Mouse (Mus musculus) telencephalon, adult 2 months (tissue): ENCODE data around the gene Rnf113a2.

Experiments
- DNase-seq: peaks from one replicate; pipeline ENCODE4 v3.0.0-alpha.2; 2011; ENCODE audit warnings: low read depth, low spot score

Rnf113a2 gene

GRCm38 (mm10) chr12:84416834-84417604 lies at the start of gene Rnf113a2:
Gene Rnf113a2, plus strand, starts transcription at chr12:84417196.
- peak; percentile 83 for DNase-seq

- DNase-seq, result no peak
These were observed 45.3 kb upstream of the Rnf113a2 start for GRCm38 (mm10) chr12:84371647-84372046.

GRCm38 (mm10) chr12:84373831-84374481 lies 43.0 kb upstream of the Rnf113a2 start:
- no peak for DNase-seq

GRCm38 (mm10) chr12:84382369-84382768 lies 34.6 kb upstream of the Rnf113a2 start:
- no peak for DNase-seq

DNA sequence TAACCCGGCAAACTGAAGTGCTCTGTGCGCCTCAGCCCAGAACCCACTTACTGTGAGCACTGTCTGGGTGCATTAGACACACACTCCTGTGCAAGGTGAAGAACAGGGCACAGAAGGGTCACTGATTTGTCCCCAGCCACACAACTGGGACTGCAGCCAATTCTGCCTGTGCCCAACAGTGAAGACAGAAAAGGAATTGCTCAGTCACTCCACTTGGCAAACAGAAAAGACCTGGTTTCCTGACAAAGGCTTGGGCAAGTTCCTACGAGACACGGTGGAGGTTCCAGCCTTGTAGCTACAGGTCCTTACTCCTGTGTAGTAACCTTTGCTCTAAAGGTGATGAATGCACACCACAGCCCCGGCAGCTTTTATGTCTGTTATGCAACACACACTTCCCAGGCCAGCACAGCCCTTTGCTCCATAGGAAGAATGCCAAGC lies 32.3 kb upstream of the Rnf113a2 start:
- DNase-seq, result no peak

DNA sequence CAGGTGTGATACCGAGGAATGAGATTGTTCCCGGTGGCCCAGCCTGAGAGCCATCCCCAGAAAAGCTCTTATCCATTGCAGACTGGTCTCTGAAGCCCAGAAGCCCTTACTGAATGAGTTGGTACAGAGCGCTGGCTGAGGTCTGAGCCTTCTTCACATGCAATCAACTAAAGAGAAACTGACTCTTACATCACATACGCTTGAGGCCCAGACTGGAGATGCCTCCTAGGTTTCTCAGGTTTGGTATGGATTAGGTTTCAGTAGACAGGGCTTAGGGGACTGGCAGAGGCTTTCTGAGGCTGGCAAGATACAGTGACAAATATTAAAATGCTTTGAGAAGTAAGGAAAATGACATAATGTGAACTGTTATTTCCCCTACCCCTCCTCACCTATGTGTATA lies 31.6 kb upstream of the Rnf113a2 start:
- DNase-seq, result no peak

GRCm38 (mm10) chr12:84388097-84388496 lies 28.9 kb upstream of the Rnf113a2 start:
- no peak for DNase-seq

DNA sequence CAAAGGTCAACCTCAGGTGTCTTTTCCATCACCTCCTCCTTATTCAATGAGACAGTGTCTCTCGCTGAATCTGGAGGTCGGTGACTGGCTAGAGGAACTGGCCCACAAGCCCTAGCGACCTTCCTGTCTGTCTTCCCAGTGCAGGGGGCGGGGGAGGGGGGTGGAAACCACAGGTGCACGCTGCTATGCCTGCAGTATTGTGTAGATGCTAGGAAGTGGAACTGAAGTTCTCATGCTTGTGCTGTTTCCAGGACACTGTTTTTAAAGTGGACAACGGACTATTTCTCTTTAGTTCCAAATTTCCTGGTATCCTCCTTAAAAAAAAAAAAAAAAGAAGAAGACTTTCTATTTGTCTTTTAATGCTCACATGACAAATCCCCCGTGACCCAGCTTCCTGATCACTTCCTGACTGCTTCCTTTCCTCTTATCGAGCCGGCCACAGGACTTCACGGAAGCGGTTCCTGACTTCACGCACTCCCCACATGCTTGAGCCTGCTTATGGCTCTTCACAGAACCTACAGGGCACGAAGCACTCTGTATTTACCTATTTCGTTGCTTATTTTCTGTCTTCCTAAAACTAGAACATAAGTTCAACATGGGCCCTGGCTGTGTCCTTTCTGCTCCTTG lies 28.1 kb upstream of the Rnf113a2 start:
- no peak for DNase-seq

DNA sequence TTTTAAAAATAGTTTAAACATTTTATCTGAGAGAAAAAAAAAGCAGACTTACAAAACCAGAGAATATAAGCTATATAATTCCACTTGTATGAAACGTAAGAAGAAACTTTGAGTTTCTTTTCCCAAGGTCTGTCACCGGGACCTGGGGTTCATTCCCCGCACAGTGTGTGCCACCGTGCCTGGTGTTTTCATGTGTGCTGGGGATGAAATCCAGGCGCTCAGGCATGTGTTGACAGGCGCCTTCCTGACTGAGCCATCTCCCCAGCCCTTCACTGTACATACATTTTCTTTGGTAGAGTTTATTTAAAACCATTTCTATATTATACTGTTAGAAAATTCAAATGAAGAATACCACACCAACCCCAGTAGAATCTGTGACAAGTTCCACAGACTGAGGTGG lies 26.7 kb upstream of the Rnf113a2 start:
- DNase-seq, result no peak

- no peak for DNase-seq
These were observed 24.3 kb upstream of the Rnf113a2 start for GRCm38 (mm10) chr12:84392681-84393080.

DNA sequence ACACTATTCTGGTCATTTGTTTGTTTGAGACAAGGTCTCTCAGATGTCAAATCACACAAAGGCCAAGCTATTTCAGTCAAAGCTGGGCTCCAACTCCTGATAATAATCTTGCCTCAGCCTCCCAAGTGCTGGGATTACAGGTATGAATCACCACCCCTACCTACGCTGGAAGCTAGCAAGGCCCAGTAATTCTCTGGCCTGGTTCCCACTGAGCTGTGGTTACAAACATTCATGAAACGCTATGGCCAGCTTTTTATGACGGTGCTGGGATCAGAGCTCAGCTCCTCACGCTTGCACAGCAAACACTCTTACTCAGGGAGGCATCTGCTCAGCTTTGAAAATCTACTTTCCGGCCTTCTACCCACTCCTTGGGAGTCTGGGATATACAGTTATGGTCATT lies 23.1 kb upstream of the Rnf113a2 start:
- DNase-seq, result no peak

- DNase-seq, result no peak
These were observed 19.9 kb upstream of the Rnf113a2 start for GRCm38 (mm10) chr12:84396947-84397679.

DNA sequence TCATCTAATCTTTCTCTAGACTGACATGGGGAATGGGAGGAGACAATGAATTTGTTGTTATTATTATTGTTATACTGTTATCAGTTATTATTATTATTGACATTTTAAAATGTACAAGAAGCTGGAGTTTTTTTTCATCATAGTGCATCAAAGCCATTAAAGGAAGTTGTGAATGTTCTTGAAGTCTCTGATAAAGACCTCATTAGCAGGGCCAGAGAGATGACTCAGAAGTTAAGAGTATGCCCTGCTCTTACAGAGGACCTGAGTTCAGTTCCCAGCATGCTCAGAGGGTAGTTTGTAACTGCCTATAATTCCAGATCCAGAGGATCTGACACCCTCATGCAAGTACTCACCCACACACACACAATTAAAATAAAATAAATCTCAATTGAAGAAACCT lies 19.3 kb upstream of the Rnf113a2 start:
- no peak for DNase-seq

DNA sequence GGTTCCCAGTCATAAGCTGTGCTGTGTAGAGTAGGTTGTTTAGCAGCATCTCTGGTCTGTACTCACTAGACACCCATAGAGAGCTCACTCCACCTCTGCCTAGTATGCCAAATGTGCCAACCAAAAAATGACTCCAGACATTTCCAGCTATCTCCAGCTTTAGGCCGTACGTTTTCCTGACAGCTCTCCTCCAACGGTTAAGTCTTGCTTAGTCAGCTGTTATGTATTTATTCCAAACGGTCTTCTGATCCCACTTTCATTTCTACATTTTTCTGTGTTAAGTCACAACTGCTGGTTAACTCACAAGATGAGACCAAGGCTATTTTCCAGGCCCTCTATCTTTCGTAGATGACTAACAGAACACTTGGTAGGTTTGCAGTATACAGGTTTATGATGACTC lies 18.4 kb upstream of the Rnf113a2 start:
- no peak for DNase-seq

- no peak for DNase-seq
These were observed 17.9 kb upstream of the Rnf113a2 start for GRCm38 (mm10) chr12:84399135-84399534.

DNA sequence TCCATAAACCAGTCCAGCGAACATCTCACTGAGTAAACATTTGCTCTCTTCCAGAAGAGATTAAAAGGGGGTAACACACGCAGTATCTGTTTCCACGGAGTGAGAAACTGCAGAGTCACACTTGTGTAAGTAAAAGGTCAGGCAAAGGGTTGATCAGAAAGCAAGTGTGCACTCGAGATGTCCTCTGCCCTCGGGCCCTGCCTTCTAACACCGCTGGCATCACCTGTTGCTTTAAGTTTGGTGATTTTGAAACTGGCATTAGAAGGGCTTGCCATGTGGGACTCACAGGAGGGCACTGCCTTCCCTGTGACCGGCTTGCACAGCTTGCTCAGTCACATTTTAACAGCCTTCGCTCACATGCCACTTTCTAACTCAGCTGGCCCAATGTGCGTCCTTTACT lies 17.3 kb upstream of the Rnf113a2 start:
- no peak for DNase-seq

GRCm38 (mm10) chr12:84400068-84400467 lies 16.9 kb upstream of the Rnf113a2 start:
- DNase-seq, result no peak

DNA sequence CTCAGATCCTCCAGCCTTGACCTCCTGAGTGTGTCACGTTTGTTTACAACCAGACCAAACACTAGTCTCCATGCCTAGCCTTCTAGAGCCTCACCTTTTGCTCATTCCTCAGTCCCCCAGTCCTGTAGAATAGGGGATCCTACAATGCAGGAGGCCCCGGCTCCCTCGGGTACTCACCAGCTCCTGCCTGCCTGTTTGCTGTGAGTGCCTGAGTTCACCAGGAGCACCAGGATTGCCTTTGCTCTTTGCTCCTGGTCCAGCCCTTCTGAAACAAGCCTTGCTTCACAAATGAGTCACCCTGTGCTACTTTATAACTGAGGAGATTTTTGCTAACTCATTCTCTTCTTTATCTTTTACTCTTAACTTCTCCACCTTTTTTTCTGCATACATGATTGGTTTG lies 16.3 kb upstream of the Rnf113a2 start:
- no peak for DNase-seq

GRCm38 (mm10) chr12:84402923-84403322 lies 14.1 kb upstream of the Rnf113a2 start:
- DNase-seq, result no peak

DNA sequence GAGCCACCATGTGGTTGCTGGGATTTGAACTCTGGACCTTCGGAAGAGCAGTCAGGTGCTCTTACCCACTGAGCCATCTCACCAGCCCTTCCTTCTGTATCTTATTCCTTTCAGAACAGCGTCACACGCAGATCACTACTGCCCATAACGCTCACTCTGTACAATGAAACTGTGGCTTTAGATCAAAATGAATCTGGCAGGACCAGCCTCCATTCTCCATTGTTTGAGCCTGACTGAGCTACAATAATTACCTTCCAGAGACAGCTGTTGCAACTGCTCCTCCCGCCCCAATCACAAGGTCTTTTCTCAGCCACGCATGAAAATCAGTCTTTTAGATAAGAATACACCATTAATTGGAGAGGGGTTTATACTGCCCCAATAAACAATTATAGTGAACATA lies 12.5 kb upstream of the Rnf113a2 start:
- peak; percentile 16 for DNase-seq

- DNase-seq, result no peak
These were observed 9.7 kb upstream of the Rnf113a2 start for GRCm38 (mm10) chr12:84407259-84407658.
